Mouse (Mus musculus): ENCODE measurements at regions not wholly inside any gene's neighbourhood (a gene's known extent, or its start where the extent isn't known, plus 50 kb on each side); places are given as distances from the start of the nearest gene placed in this dataset.

GRCm38 (mm10) chr17:93355238-93355637 is 156.4 kb downstream of the Adcyap1 start:
- Histone ChIP-seq H3K27ac (ENCODE audit: low read length) (no peak overlapping the region), H3K27me3 (ENCODE audit: control insufficient read depth, insufficient read depth, low read depth, low read length) (no peaks in the 10 kb centered on the region), H3K9me3 (replicated peaks; ENCODE audit: control insufficient read depth, low read length, poor library complexity, severe bottlenecking) (no peaks in the 10 kb centered on the region), H3K36me3 (ENCODE audit: control insufficient read depth, insufficient read depth, low read length) (no peaks in the 10 kb centered on the region), H3K4me3 (ENCODE audit: low read depth, low read length) (no peak overlapping the region), H3K4me1 (ENCODE audit: control insufficient read depth, insufficient read depth, low read length) (no peaks in the 10 kb centered on the region), H3K9ac (ENCODE audit: low read depth, low read length) (no peak overlapping the region), H3K4me2 (ENCODE audit: low read length) (no peak overlapping the region)
- no peak for ATAC-seq

GRCm38 (mm10) chr17:93362926-93363325 is 164.1 kb downstream of the Adcyap1 start:
- Histone ChIP-seq H3K27me3 (ENCODE audit: control insufficient read depth, insufficient read depth, low read depth, low read length) (no peaks in the 10 kb centered on the region), H3K4me3 (ENCODE audit: low read depth, low read length) (no peak overlapping the region), H3K27ac (ENCODE audit: low read length) (no peak overlapping the region), H3K36me3 (ENCODE audit: control insufficient read depth, insufficient read depth, low read length) (no peaks in the 10 kb centered on the region), H3K4me2 (ENCODE audit: low read length) (no peak overlapping the region), H3K4me1 (ENCODE audit: control insufficient read depth, insufficient read depth, low read length) (no peaks in the 10 kb centered on the region), H3K9ac (ENCODE audit: low read depth, low read length) (no peak overlapping the region), H3K9me3 (replicated peaks; ENCODE audit: control insufficient read depth, low read length, poor library complexity, severe bottlenecking) (no peaks in the 10 kb centered on the region)
- no peak for ATAC-seq

GRCm38 (mm10) chr17:93377453-93378091 is 178.8 kb downstream of the Adcyap1 start:
- ATAC-seq: no peak
- no peaks in the 10 kb centered on the region for H3K36me3 ChIP-seq (ENCODE audit: control insufficient read depth, insufficient read depth, low read length)
- no peaks in the 10 kb centered on the region for H3K9me3 ChIP-seq (replicated peaks; ENCODE audit: control insufficient read depth, low read length, poor library complexity, severe bottlenecking)
- no peak overlapping the region for H3K9ac ChIP-seq (ENCODE audit: low read depth, low read length)
- no peak overlapping the region for H3K4me3 ChIP-seq (ENCODE audit: low read depth, low read length)
- no peaks in the 10 kb centered on the region for H3K27me3 ChIP-seq (ENCODE audit: control insufficient read depth, insufficient read depth, low read depth, low read length)
- no peaks in the 10 kb centered on the region for H3K4me1 ChIP-seq (ENCODE audit: control insufficient read depth, insufficient read depth, low read length)
- H3K27ac ChIP-seq (ENCODE audit: low read length): no peak overlapping the region
- H3K4me2 ChIP-seq (ENCODE audit: low read length): no peak overlapping the region

GRCm38 (mm10) chr17:93379789-93380398 is 181.1 kb downstream of the Adcyap1 start:
- ATAC-seq: no peak
- H3K36me3 ChIP-seq (ENCODE audit: control insufficient read depth, insufficient read depth, low read length): no peaks in the 10 kb centered on the region
- 87% methylated on average over 4 of the region's 4 CpGs for WGBS

DNA sequence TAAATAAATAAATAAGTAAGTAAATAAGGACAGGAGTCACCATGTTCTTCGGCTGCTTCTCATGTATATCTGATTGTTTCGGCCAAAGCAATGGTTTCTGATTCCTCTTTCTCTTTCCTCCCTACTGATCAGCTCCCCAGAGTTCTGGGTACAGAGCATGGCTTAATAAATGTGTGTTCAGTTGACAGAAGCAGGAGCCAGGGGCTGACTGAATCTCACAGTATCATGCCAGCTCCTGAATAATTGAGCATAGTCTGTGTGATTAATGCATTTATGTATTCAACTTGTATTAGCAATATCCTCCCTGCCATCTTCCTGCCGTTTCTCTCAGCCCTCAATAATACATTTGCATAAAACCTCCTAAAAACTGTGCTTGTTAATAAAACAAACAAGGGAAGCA is 191.4 kb downstream of the Adcyap1 start:
- peak; percentile 93 for ATAC-seq
- H3K4me3 ChIP-seq (ENCODE audit: low read depth, low read length): no peak overlapping the region
- WGBS: 54% methylated on average over 3 of the region's 3 CpGs

More at GRCm38 (mm10) chr17:93379789-93380398, 181.1 kb downstream of the Adcyap1 start:
- H3K27me3 ChIP-seq (ENCODE audit: control insufficient read depth, insufficient read depth, low read depth, low read length): no peaks in the 10 kb centered on the region
- H3K4me3 ChIP-seq (ENCODE audit: low read depth, low read length): no peak overlapping the region
- H3K4me2 ChIP-seq (ENCODE audit: low read length): no peak overlapping the region
- no peaks in the 10 kb centered on the region for H3K9me3 ChIP-seq (replicated peaks; ENCODE audit: control insufficient read depth, low read length, poor library complexity, severe bottlenecking)
- no peaks in the 10 kb centered on the region for H3K4me1 ChIP-seq (ENCODE audit: control insufficient read depth, insufficient read depth, low read length)
- no peak overlapping the region for H3K27ac ChIP-seq (ENCODE audit: low read length)
- H3K9ac ChIP-seq (ENCODE audit: low read depth, low read length): no peak overlapping the region

DNA sequence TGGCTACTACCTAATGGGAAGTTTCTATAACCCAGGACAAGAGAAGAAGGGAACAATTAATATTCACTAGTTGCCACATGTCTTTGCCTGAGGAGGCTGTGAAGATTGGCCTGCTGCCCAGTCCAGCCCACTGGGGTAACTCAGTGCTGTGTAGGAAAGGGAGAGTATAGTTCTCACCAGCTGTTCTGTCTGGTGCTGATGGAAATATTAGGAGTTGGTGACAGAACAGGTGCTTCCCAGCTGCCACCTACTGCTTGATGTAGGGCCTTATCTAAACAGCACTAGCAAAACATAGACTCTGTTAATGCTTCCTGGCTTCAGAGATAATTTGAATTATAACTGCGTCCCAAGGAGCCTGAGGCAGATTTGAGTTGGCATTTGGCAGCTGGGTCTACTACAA is 210.5 kb downstream of the Adcyap1 start:
- no peaks in the 10 kb centered on the region for H3K36me3 ChIP-seq (ENCODE audit: control insufficient read depth, insufficient read depth, low read length)
- no peak overlapping the region for H3K9ac ChIP-seq (ENCODE audit: low read depth, low read length)
- H3K4me3 ChIP-seq (ENCODE audit: low read depth, low read length): no peak overlapping the region
- no peaks in the 10 kb centered on the region for H3K9me3 ChIP-seq (replicated peaks; ENCODE audit: control insufficient read depth, low read length, poor library complexity, severe bottlenecking)
- H3K4me2 ChIP-seq (ENCODE audit: low read length): no peak overlapping the region
- H3K27ac ChIP-seq (ENCODE audit: low read length): no peak overlapping the region
- peak; percentile 90 for ATAC-seq
- no peaks in the 10 kb centered on the region for H3K4me1 ChIP-seq (ENCODE audit: control insufficient read depth, insufficient read depth, low read length)
- H3K27me3 ChIP-seq (ENCODE audit: control insufficient read depth, insufficient read depth, low read depth, low read length): no peaks in the 10 kb centered on the region
- WGBS: 50% methylated on average over 1 of the region's 1 CpGs

More for the DNA sequence above, 191.4 kb downstream of the Adcyap1 start:
- Histone ChIP-seq H3K27ac (ENCODE audit: low read length) (no peak overlapping the region), H3K9me3 (replicated peaks; ENCODE audit: control insufficient read depth, low read length, poor library complexity, severe bottlenecking) (no peaks in the 10 kb centered on the region), H3K4me2 (ENCODE audit: low read length) (no peak overlapping the region), H3K36me3 (ENCODE audit: control insufficient read depth, insufficient read depth, low read length) (no peaks in the 10 kb centered on the region), H3K4me1 (ENCODE audit: control insufficient read depth, insufficient read depth, low read length) (no peaks in the 10 kb centered on the region), H3K9ac (ENCODE audit: low read depth, low read length) (no peak overlapping the region), H3K27me3 (ENCODE audit: control insufficient read depth, insufficient read depth, low read depth, low read length) (no peaks in the 10 kb centered on the region)

Data from midbrain, embryonic 16.5 days (tissue).